Mouse (Mus musculus): ENCODE measurements around the gene Eif2a. TPM values are rescaled to one million over a fixed set of nuclear protein-coding genes. Genes with fewer than 3 reads are reported as not detected.

Gene Eif2a
- total RNA-seq, 4 experiments from 2014 or later, result 48.3 to 55.8 (median 49.8) TPM

Other genes with a start within 250 kb of the Eif2a start
- gene Tsc22d2, start 111.1 kb upstream of the Eif2a start, total RNA-seq (2022), result 10 to 100 TPM; 38.3 to 39.8 (median 39.0) TPM
- gene Serp1, start 71 bp downstream of the Eif2a start, total RNA-seq (2022), result 10 to 100 TPM; 22.5 to 25.9 (median 24.6) TPM
- 100 to 1,000 TPM; 140 to 147 (median 145) TPM for gene Selenot, start 50.8 kb downstream of the Eif2a start, total RNA-seq (2022)
- 1 to 10 TPM in 2 of 4 experiments, under 1 TPM in 2; 0.69 to 2.2 (median 1.0) TPM for gene Erich6, start 111.4 kb downstream of the Eif2a start, total RNA-seq (2022)
- gene Siah2, start 166.6 kb downstream of the Eif2a start, total RNA-seq (2022), result 10 to 100 TPM; 13.7 to 18.5 (median 14.6) TPM